Mouse (Mus musculus) embryonic stem cell, embryonic (primary cell): ENCODE results near the gene Endod1.

ENCODE experiments used
- CTCF ChIA-PET, 4 experiments: fragments of 300-600 bp in 2 of 4; fragments of 350-600 bp in 2 of 4; sonication (Branson Sonifier 250); formaldehyde crosslinking; loops; one replicate each; lab custom pipeline; 2022; ENCODE audit warnings: inconsistent platforms in 2 of 4; lab: Charles Lee
- POLR2A ChIA-PET, 4 experiments: fragments of 300-600 bp in 2 of 4; fragments of 350-600 bp in 2 of 4; sonication (Branson Sonifier 250); formaldehyde crosslinking; loops; one replicate each; lab custom pipeline; 2022; ENCODE audit warnings: antibody characterized with exemption in 4 of 4, inconsistent platforms in 1 of 4; lab: Charles Lee

Gene Endod1

DNA sequence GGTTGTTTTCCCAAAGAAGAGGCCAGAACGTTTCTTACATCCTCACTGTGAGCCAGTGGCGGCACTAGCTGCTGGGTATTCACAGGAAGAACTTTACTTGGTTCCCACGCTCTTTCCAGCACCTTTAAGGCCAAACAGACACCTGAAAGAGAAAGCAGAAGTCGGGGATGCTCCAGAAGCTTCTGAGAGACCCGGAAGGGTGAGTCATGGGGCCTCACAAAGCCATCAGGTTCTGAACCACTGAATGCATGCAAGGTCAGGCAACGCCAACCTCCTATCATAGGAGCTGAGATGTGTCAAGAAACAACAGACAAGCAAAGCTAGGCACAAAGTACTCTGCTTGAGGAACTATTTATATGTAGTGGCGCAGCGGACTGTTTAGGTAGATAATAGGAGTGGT, 4.4 kb upstream of the Endod1 start:
- ChIA-PET CTCF (interaction anchor here in 1 of 4 experiments (1.8 kb wide), 1 partner anchor 37 kb away, joined by 5 read pairs; no protein-coding TSS in a partner anchor), POLR2A (no interaction called here)

DNA sequence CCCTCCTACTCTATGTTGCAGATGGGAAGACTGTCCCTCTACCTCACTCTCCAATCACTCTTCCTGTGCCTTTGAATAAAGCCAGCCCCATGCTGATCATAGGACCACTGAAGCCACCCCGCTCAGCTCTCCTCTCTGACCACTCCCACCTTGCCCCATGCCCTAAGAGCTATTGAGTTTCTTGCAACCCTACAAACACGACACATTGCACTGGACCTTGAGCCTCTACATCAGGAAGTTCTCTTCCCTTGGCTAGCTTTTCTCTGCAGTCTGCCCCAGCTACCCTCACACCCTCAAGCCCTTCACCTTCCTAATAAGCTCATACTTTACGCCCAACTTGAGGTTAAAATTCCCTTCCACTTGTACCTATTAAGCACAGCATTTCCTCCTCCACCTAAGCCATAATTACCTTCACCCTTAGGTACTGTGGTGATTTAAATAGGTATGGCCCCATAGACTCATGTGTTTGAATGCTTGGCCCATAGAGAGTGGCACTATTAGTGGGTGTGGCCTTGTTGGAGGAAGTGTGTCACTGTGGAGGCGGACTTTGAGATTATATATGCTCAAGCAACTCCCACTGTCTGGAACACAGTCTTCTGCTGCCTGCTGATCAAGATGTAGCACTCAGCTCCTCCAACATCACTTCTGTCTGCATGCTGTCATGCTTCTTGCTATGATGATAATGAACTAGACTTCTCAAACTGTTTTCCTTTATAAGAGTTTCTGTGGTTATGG, 2.0 kb upstream of the Endod1 start:
- ChIA-PET CTCF (no interaction called here), POLR2A (interaction anchor here in 3 of 4 experiments (0.5 to 1.9 kb wide), 4 partner anchors 10 to 536 kb away, joined by 3 to 6 read pairs (median 3); partner anchors contain the start of genes Cwc15 (in 1 of the 3) and Kdm4d (in 1 of the 3))

GRCm38 (mm10) chr9:14382256-14382791, 1.0 kb upstream of the Endod1 start:
- POLR2A ChIA-PET, result interaction anchor here in 2 of 4 experiments (0.7 to 1.9 kb wide), 3 partner anchors 9 to 535 kb away, joined by 3 to 6 read pairs (median 3); no protein-coding TSS in a partner anchor
- CTCF ChIA-PET, result interaction anchor here in 1 of 4 experiments (3.0 kb wide), 1 partner anchor 9 kb away, joined by 10 read pairs; no protein-coding TSS in a partner anchor

DNA sequence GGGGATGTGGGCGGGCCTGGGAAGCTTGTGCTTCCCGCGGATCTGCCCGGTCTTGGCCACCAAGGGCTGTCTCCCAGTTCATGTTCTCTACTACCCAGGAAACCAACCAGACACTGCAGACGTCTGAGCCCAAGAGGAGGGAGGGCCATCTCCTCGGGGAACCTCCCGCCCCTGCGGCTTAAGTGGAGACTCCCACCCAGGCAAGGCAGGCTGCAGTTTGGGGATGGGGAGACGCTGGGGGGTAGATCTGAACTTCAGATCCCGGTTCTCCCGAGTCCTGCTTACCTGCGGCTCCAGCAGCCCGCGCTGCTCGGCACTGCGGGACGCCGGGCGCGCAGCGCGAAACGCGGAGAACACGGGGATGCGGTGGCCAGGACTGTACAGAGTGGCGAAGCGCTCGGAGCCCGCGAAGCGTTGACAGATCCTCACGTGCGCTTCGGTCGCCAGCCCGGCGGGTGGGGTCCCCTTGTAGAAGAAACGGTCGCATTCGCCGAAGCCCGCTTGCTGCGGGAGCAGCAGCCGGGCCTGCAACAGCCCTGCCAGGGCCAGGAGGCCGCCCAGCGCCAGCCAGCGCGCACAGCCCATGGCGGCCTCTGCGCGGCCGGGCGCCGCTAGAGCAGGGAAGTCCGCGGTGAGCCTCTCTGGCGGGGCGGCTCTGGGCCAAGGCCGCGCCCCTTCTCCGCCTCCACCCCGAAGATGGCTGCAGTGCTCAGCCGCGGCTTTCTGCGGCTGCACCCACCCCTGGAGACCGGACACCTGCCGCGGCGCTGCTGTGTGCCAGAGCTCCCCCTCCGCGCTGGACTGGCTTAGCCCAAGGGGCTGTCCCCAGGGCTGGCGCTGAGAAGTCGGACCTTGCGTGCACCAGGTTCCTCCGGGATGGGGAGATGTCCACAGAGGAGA, 671 bp downstream of the Endod1 start:
- POLR2A ChIA-PET, result interaction anchor here in 3 of 4 experiments (0.6 to 2.0 kb wide), 10 partner anchors 11 to 553 kb away, joined by 3 to 10 read pairs (median 3); partner anchors contain the start of genes Cwc15 (in 3 of the 3), Kdm4d (in 3 of the 3) and Fam76b (in 1 of the 3)

DNA sequence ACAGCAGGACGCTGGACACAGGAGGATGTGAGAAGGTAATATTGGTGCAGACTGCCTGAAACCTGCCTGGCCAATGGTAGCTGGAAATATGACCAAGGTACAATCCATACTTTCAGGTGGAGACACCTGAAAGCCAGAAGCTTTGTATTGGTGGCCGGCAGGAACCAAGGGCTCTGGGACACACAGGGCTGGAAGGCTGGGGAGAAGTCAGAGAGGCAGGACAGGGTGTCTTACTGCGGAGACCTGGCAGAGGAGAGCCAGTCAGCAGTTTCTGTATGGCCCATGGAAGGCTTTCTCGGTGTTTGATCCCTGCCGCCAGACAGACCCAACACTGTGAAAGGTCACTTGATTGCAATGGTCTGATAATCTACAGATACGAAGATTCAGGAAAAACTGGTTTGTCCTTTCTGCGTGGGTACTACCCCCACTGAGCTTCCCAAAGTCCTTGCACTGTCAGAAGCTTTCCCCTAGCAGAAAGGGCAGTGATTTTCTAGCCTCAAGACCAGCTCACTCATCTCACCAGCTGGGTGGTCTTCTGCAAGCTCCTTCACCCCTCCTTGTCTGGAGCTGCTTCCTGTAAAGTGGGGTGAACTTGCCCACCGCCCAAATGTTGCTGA, 1.4 kb downstream of the Endod1 start:
- ChIA-PET POLR2A (interaction anchor here in 3 of 4 experiments (0.5 to 2.0 kb wide), 11 partner anchors 10 to 796 kb away, joined by 3 to 10 read pairs (median 3); partner anchors contain the start of genes Cwc15 (in 3 of the 3), Kdm4d (in 3 of the 3) and Fam76b (in 1 of the 3)), CTCF (interaction anchor here in 2 of 4 experiments (1.3 to 3.0 kb wide), 4 partner anchors 11 to 490 kb away, joined by 3 to 10 read pairs (median 5); no protein-coding TSS in a partner anchor)

More for the DNA sequence above, 671 bp downstream of the Endod1 start:
- CTCF ChIA-PET, result interaction anchor here in 2 of 4 experiments (1.3 to 3.0 kb wide), 4 partner anchors 10 to 491 kb away, joined by 3 to 10 read pairs (median 5); no protein-coding TSS in a partner anchor

DNA sequence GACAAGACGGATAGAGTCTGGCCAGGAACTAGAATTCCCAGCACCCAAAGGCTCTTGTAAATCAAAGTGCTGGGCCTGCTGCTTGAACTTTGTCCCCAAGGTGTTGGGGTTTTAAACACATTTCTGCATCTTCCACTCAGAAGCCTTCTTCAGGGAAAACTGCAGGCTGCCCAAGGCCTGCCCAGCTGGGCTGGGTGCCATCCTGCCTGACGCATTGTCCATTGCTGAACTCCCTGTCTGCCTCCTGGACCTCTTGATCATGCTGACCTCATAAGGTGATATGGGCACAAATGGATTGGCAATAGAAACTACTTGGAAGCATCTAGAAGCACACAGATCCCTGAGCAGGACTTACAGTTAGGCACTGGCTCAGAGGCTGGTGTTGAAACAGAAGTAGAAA, 3.2 kb downstream of the Endod1 start:
- ChIA-PET POLR2A (interaction anchor here in 1 of 4 experiments (1.5 kb wide), 1 partner anchor 21 kb away, joined by 3 read pairs; no protein-coding TSS in a partner anchor), CTCF (interaction anchor here in 1 of 4 experiments (0.6 to 2.1 kb wide), 2 partner anchors 9 to 29 kb away, joined by 3 to 5 read pairs; no protein-coding TSS in a partner anchor)

GRCm38 (mm10) chr9:14376149-14376548, 5.2 kb downstream of the Endod1 start:
- ChIA-PET CTCF (no interaction called here), POLR2A (no interaction called here)

DNA sequence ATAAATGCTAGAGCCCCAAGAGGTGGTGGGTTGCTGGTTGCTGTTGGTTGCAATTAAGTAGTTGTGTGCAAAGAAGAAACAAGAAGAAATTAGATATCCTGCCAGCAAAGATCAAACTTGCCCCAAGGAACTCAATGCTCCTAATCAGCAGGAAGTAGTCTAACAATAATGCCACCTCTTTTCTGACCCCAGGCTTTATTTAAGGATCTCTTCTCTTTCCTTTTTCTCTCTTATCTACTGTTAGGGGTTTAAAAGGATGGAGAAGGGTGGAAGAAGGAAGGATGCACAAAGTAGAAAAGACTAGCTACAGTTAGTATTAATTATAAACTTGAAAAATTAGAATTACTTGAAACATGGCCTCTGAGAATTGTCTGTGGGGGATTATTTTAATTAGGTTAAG, 8.9 kb downstream of the Endod1 start:
- POLR2A ChIA-PET, result interaction anchor here in 1 of 4 experiments (1.7 kb wide), 1 partner anchor 10 kb away, joined by 6 read pairs; the partner anchor contains the start of gene Endod1
- CTCF ChIA-PET, result no interaction called here

GRCm38 (mm10) chr9:14369271-14369670, 12.0 kb downstream of the Endod1 start:
- ChIA-PET CTCF (interaction anchor here in 1 of 4 experiments (1.2 kb wide), 1 partner anchor 480 kb away, joined by 6 read pairs; no protein-coding TSS in a partner anchor), POLR2A (interaction anchor here in 2 of 4 experiments (1.3 kb wide), 2 partner anchors 9 to 10 kb away, joined by 3 to 5 read pairs; no protein-coding TSS in a partner anchor)

DNA sequence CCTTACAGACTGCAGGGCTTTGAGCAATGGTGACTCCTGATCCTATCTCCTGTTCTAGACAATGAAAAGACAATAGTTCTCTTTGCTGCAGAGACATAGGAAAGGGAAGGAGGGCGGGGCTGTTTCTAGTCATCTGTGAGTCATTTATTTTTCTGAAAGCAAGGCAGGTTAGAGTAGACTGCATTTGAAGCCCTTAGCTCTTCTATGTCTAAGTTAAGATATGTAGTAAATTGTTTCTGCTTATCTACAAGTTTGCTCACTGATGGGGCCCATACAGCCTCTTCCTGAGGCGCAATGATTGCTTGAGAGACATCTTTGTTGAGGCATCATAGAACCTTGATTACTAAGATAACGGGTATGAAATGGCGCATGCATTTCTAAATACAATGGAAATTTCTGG, 13.5 kb downstream of the Endod1 start:
- POLR2A ChIA-PET, result no interaction called here
- CTCF ChIA-PET, result no interaction called here

DNA sequence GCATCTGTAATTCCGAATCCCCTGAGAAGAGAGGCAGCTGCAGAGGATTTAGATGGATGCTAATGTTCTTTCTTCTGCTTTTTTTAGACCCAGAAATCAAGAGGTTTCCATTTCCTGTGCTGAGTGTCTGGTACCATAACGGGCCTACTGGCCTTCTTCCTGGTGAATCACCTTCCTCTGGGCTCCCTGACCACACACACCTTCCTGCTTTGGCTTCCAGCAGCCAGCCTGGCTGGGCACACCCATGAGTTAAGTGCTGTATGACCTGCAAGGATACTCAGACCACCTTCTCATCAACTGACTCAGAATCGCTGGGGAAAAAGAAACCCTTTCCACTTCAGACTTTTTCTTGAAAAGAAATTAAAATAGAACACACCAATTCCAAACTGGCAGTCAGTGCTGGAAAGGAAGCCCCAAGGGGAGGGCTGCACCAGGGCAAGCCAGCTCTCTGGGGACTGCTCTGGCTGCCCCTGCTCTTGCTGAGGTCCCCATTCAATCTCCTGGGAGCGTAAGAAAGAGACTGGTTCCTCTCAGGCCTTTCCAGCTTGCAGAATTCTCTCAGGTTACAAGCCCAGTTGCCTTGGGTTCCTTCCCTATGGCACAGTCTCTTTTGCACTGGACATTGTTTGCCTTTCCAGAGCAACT, 15.7 kb downstream of the Endod1 start:
- POLR2A ChIA-PET, result interaction anchor here in 1 of 4 experiments (1.0 kb wide), 1 partner anchor 10 kb away, joined by 3 read pairs; no protein-coding TSS in a partner anchor
- CTCF ChIA-PET, result interaction anchor here in 1 of 4 experiments (1.4 kb wide), 1 partner anchor 24 kb away, joined by 4 read pairs; no protein-coding TSS in a partner anchor

DNA sequence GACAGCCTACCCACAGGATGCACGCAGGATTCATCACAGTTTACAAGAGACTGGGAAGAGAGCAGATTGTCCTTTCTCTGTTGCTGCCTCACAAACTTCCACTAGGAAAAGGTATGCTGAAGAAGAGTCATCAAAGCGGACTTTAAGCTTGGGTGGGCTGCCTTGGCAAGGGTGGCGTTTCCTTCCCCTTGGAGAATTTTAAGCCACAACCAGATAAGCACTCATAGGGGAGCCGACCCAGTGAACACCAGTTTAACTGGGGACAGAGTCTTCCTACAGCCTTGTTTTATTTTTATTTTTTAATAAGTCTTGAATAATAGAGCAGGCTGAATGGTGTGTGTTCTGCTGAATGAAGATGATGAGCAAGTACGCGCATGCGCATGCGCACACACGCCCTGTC, 16.6 kb downstream of the Endod1 start:
- ChIA-PET CTCF (interaction anchor here in 1 of 4 experiments (1.2 to 1.4 kb wide), 2 partner anchors 16 to 25 kb away, joined by 4 read pairs; no protein-coding TSS in a partner anchor), POLR2A (interaction anchor here in 1 of 4 experiments (1.0 kb wide), 1 partner anchor 9 kb away, joined by 3 read pairs; no protein-coding TSS in a partner anchor)

GRCm38 (mm10) chr9:14363540-14363939, 17.8 kb downstream of the Endod1 start:
- CTCF ChIA-PET, result interaction anchor here in 3 of 4 experiments (0.5 to 1.4 kb wide), 4 partner anchors 11 to 70 kb away, joined by 3 to 5 read pairs (median 4); no protein-coding TSS in a partner anchor

DNA sequence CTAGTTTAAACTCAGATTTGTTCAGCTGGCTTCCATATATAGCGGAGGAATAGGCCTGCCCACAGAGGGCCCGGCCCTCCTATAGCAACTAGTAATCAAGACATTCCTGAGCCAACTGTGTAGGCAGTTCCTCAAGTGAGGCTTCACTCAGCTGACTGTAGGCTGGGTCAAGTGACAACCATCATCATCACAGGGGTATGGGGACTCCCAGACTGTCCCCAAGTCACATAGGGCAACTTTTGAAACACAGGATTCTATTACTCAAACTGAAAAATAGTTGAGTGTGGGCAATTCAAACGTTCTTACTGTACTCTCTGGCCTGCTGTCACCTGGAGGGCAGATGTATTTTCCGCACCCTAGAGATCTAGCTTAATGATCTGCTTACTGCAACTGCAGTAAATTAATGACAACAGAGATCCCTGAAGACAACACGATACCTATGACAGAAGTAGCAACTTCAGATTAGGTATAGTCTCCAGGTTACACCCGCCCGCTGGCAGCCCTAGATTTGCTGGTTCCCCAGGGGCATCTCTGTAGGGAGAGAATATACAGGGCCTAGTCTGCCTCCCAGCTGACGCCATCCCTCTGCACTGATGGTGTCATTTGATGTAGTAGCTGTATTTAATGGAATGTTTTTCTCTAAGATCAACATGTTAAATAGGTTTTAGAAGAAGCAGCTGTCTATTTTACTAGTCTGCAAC, 19.1 kb downstream of the Endod1 start:
- CTCF ChIA-PET, result no interaction called here
- POLR2A ChIA-PET, result interaction anchor here in 1 of 4 experiments (0.5 to 0.7 kb wide), 2 partner anchors 220 to 297 kb away, joined by 3 to 7 read pairs; no protein-coding TSS in a partner anchor

More at GRCm38 (mm10) chr9:14363540-14363939, 17.8 kb downstream of the Endod1 start:
- POLR2A ChIA-PET, result interaction anchor here in 1 of 4 experiments (0.8 to 1.3 kb wide), 3 partner anchors 16 to 137 kb away, joined by 3 to 5 read pairs (median 3); partner anchors contain the start of genes Cwc15 and Kdm4d

GRCm38 (mm10) chr9:14357033-14357432, 24.3 kb downstream of the Endod1 start:
- CTCF ChIA-PET, result interaction anchor here in 3 of 4 experiments (0.6 to 2.8 kb wide), 10 partner anchors 8 to 641 kb away, joined by 3 to 14 read pairs (median 3); no protein-coding TSS in a partner anchor
- POLR2A ChIA-PET, result interaction anchor here in 1 of 4 experiments (0.6 to 1.2 kb wide), 3 partner anchors 10 to 477 kb away, joined by 3 to 4 read pairs (median 4); no protein-coding TSS in a partner anchor
